Mouse (Mus musculus) right cerebral cortex, postnatal 10 days (tissue): Measurements from ENCODE around the gene Fam160a1.

Source experiments
- DNase-seq, 2 experiments: peaks; one replicate each; pipeline ENCODE4 v3.0.0; 2021; ENCODE audit warnings: low spot score in 2 of 2

The Fam160a1 gene

GRCm38 (mm10) chr3:85634389-85635125, 182.5 kb downstream of the Fam160a1 start:
- DNase-seq = peak in 1 of 2 experiments; percentile 43

GRCm38 (mm10) chr3:85633733-85634132, 183.4 kb downstream of the Fam160a1 start:
- DNase-seq = no peak

GRCm38 (mm10) chr3:85629895-85630510, 187.1 kb downstream of the Fam160a1 start:
- no peak for DNase-seq

- no peak for DNase-seq
Observed at GRCm38 (mm10) chr3:85619751-85620150, 197.3 kb downstream of the Fam160a1 start.

- peak in 1 of 2 experiments; percentile 49 for DNase-seq
Observed at GRCm38 (mm10) chr3:85619345-85619744, 197.7 kb downstream of the Fam160a1 start.

GRCm38 (mm10) chr3:85618885-85619284, 198.2 kb downstream of the Fam160a1 start:
- DNase-seq = peak in 1 of 2 experiments; percentile 39

- no peak for DNase-seq
Observed at GRCm38 (mm10) chr3:85616389-85616788, 200.7 kb downstream of the Fam160a1 start.
